Mouse (Mus musculus) effector memory CD4-positive, alpha-beta T cell, adult 7 months (primary cell): Measurements from ENCODE around the gene Lrit2. TPM values are rescaled to one million over a fixed set of nuclear protein-coding genes. Genes with fewer than 3 reads are reported as not detected.

ENCODE experiments used
- polyA plus RNA-seq: library from polyadenylated mRNA; unstranded; fragments of 100-300 nt; shearing (Covaris generic); gene quantifications from one replicate; pipeline ENCODE4 v1.2.1, GENCODE M21; 2017

The Lrit2 gene
- polyA plus RNA-seq: not detected

GRCm38 (mm10) chr14:37067629-37068028 is at the start of gene Lrit2:
Gene Lrit2, plus strand, starts transcription at chr14:37067929.

GRCm38 (mm10) chr14:37048914-37049410 is 18.8 kb upstream of the Lrit2 start, which contains the start of gene Rgr:
Gene Rgr, minus strand, starts transcription at chr14:37048964.

GRCm38 (mm10) chr14:37097956-37098530 is 30.3 kb downstream of the Lrit2 start, which contains the start of gene Cdhr1:
Gene Cdhr1, minus strand, starts transcription at chr14:37098347.

GRCm38 (mm10) chr14:37113922-37114321 is 46.2 kb downstream of the Lrit2 start, which contains the start of gene 2610528A11Rik:
Gene 2610528A11Rik, minus strand, starts transcription at chr14:37114022.

Other genes with a start within 250 kb of the Lrit2 start
- 56.0 TPM for gene Ccser2, start 99.2 kb upstream of the Lrit2 start, polyA plus RNA-seq
- gene Rgr, start 19.0 kb upstream of the Lrit2 start, polyA plus RNA-seq: 0.60 TPM
- gene Lrit1, start 13.1 kb upstream of the Lrit2 start, polyA plus RNA-seq: not detected
- 0.15 TPM for gene Cdhr1, start 30.4 kb downstream of the Lrit2 start, polyA plus RNA-seq
- not detected for gene 2610528A11Rik, start 46.1 kb downstream of the Lrit2 start, polyA plus RNA-seq
- gene Ghitm, start 67.3 kb downstream of the Lrit2 start, polyA plus RNA-seq: 343 TPM